Mouse (Mus musculus) kidney, postnatal 0 days (tissue): ENCODE data around the gene Ift81. TPM values are rescaled to one million over a fixed set of nuclear protein-coding genes. Genes with fewer than 3 reads are reported as not detected.

ENCODE experiments used
- ATAC-seq: fragments of 200-750 bp; cut with Nextera tagmentation; replicated peaks from 2 replicates; pipeline ENCODE4 v1.8.0; 2017; ENCODE audit warnings: low read depth, moderate number of reproducible peaks, moderate TSS enrichment, moderate library complexity; ENCODE audit not compliant: low FRiP score
- DNase-seq: peaks from one replicate; pipeline ENCODE4 v3.0.0-alpha.2; 2016; ENCODE audit warnings: low spot score
- H3K27ac ChIP-seq: fragments of 300-500 bp; sonication (generic); 2 replicates; pipeline ENCODE4 v1.5.1; 2014; ENCODE audit warnings: mild to moderate bottlenecking
- H3K27me3 ChIP-seq: fragments of 300-500 bp; sonication (generic); 2 replicates; pipeline ENCODE4 v1.6.1; 2014; ENCODE audit warnings: low read length, mixed read lengths; ENCODE audit not compliant: insufficient read depth
- H3K36me3 ChIP-seq: fragments of 300-500 bp; sonication (generic); 2 replicates; pipeline ENCODE4 v1.6.1; 2014; ENCODE audit warnings: low read length, mixed read lengths; ENCODE audit not compliant: insufficient read depth
- H3K4me1 ChIP-seq: fragments of 300-500 bp; sonication (generic); replicated peaks from 2 replicates; pipeline ENCODE4 v1.6.1; 2014; ENCODE audit warnings: antibody characterized with exemption, low read length, mixed read lengths; ENCODE audit not compliant: insufficient read depth
- H3K4me2 ChIP-seq: fragments of 300-500 bp; sonication (generic); 2 replicates; pipeline ENCODE4 v1.6.1; 2014; ENCODE audit warnings: mild to moderate bottlenecking, low read length, moderate library complexity, mixed read lengths
- H3K4me3 ChIP-seq: fragments of 300-500 bp; sonication (generic); replicated peaks from 2 replicates; pipeline ENCODE4 v1.5.1; 2014; ENCODE audit warnings: low read depth, low read length
- H3K9ac ChIP-seq: fragments of 300-500 bp; sonication (generic); 2 replicates; pipeline ENCODE4 v1.6.1; 2014; ENCODE audit warnings: low read depth, low read length
- H3K9me3 ChIP-seq: fragments of 300-500 bp; sonication (generic); replicated peaks from 2 replicates; pipeline ENCODE4 v1.6.1; 2016; ENCODE audit warnings: low read length, inconsistent platforms, mixed read lengths
- CTCF ChIP-seq: IDR thresholded peaks from 2 replicates; pipeline ENCODE4 v1.5.1; 2016; ENCODE audit warnings: antibody characterized with exemption, low read depth, mild to moderate bottlenecking, moderate library complexity
- WGBS: fragments of 180-500 bp; shearing (Covaris S2); extraction: QIAGEN DNeasy Blood & Tissue Kit; methylation state at CpG from one replicate; pipeline ENCODE4 v1.1.7; 2014; 5-methylcytosine and 5-hydroxymethylcytosine counted together
- polyA plus RNA-seq: library from polyadenylated mRNA; unstranded; fragments of >200 nt; fragmentation: Nextera tagmentation; extraction: Ambion mirVana; gene quantifications from 2 replicates; pipeline ENCODE4 v1.2.1, GENCODE M21; 2015

The Ift81 gene
- polyA plus RNA-seq, 1 experiment from 2014 or later, result 39.1 TPM

- DNase-seq, result no peak
- no peak overlapping the region for H3K27ac ChIP-seq
- no peak for ATAC-seq
- no peak for TF ChIP-seq CTCF
- no peaks in the 10 kb centered on the region for H3K27me3 ChIP-seq
- no peaks in the 10 kb centered on the region for H3K9me3 ChIP-seq
- no peaks in the 10 kb centered on the region for H3K4me1 ChIP-seq
- no peak overlapping the region for H3K9ac ChIP-seq
- no peak overlapping the region for H3K4me2 ChIP-seq
- no peak overlapping the region for H3K4me3 ChIP-seq
- WGBS, result 75% methylated on average over 8 of the region's 8 CpGs
- peaks cover 18% of the 10 kb centered on the region for H3K36me3 ChIP-seq
These were observed 47.7 kb downstream of the Ift81 start for GRCm38 (mm10) chr5:122566626-122567025.

GRCm38 (mm10) chr5:122560654-122561053 lies 53.7 kb downstream of the Ift81 start:
- Histone ChIP-seq H3K9ac (no peak overlapping the region), H3K27ac (no peak overlapping the region), H3K4me3 (no peak overlapping the region), H3K4me1 (no peaks in the 10 kb centered on the region), H3K27me3 (no peaks in the 10 kb centered on the region), H3K9me3 (no peaks in the 10 kb centered on the region), H3K36me3 (0 out of 2 replicates have a peak, but pooled peaks cover 6% of the 10 kb centered on the region), H3K4me2 (no peak overlapping the region)
- WGBS, result 58% methylated on average over 8 of the region's 8 CpGs
- no peak for TF ChIP-seq CTCF
- DNase-seq, result no peak
- no peak for ATAC-seq

- no peak overlapping the region for H3K4me2 ChIP-seq
- TF ChIP-seq CTCF, result no peak
- DNase-seq (no peak), ATAC-seq (no peak)
- H3K27me3 ChIP-seq, result no peaks in the 10 kb centered on the region
- no peaks in the 10 kb centered on the region for H3K4me1 ChIP-seq
- H3K9ac ChIP-seq, result no peak overlapping the region
- no peak overlapping the region for H3K27ac ChIP-seq
- H3K9me3 ChIP-seq, result no peaks in the 10 kb centered on the region
- H3K4me3 ChIP-seq, result no peak overlapping the region
- H3K36me3 ChIP-seq, result 0 out of 2 replicates have a peak, but pooled peaks cover 7% of the 10 kb centered on the region
- whole genome bisulfite sequencing, result 79% methylated on average over 10 of the region's 10 CpGs
These were observed 56.2 kb downstream of the Ift81 start for GRCm38 (mm10) chr5:122558127-122558526.

GRCm38 (mm10) chr5:122555107-122555506 lies 59.2 kb downstream of the Ift81 start:
- TF ChIP-seq CTCF, result no peak
- Histone ChIP-seq H3K4me2 (no peak overlapping the region), H3K36me3 (0 out of 2 replicates have a peak, but pooled peaks cover 3% of the 10 kb centered on the region), H3K27ac (no peak overlapping the region), H3K4me1 (no peaks in the 10 kb centered on the region), H3K9ac (no peak overlapping the region), H3K27me3 (no peaks in the 10 kb centered on the region), H3K4me3 (no peak overlapping the region), H3K9me3 (no peaks in the 10 kb centered on the region)
- DNase-seq, result no peak
- WGBS, result 52% methylated on average over 2 of the region's 2 CpGs
- no peak for ATAC-seq

DNA sequence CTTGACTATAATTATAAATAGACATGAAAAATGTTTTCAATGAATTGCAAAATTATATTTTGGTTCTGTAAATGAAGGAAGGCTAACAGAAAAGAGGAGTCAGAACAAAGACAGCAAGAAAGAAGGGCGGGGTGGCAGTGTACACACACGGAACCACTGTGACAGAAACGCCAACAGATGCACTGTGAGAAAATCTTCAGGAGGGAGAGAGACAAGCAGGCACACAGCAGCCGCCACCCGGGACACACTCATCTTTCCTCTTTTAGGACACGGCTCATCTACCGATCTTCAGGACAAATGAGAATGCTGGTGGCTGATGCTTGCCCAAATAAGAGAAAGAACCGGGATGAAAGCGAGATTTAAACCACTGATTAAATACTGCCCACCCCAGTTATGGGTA lies 61.7 kb downstream of the Ift81 start:
- DNase-seq, result no peak
- WGBS, result 79% methylated on average over 9 of the region's 9 CpGs
- no peak overlapping the region for H3K4me3 ChIP-seq
- H3K9me3 ChIP-seq, result no peaks in the 10 kb centered on the region
- TF ChIP-seq CTCF, result no peak
- H3K36me3 ChIP-seq, result 0 out of 2 replicates have a peak, but pooled peaks cover 3% of the 10 kb centered on the region
- no peaks in the 10 kb centered on the region for H3K27me3 ChIP-seq
- no peak overlapping the region for H3K4me2 ChIP-seq
- H3K27ac ChIP-seq, result no peak overlapping the region
- ATAC-seq, result no peak
- H3K4me1 ChIP-seq, result 0 out of 2 replicates have a peak, but pooled peaks cover 11% of the 10 kb centered on the region
- H3K9ac ChIP-seq, result no peak overlapping the region

DNA sequence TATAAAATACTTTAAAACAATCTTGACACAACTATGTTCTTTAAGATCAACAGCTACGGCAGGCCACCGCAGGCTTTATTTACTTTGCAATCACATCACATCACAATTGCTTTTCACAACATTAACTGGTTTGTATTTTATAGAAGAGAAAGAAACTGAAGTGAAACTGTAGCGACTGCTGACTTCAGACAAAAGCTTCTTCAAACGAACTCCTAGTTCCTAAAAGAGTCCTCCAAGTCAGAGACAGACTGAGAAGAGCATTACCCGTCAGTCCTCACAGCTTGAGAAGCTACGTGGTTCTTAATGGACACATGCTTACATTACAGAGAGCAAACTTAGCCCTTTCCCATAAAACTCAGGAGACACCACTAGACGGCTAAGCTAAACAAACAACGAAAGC lies 63.9 kb downstream of the Ift81 start:
- Histone ChIP-seq H3K4me1 (0 out of 2 replicates have a peak, but pooled peaks cover 11% of the 10 kb centered on the region), H3K36me3 (0 out of 2 replicates have a peak, but pooled peaks cover 3% of the 10 kb centered on the region), H3K4me3 (no peak overlapping the region), H3K27me3 (no peaks in the 10 kb centered on the region), H3K27ac (no peak overlapping the region), H3K9me3 (no peaks in the 10 kb centered on the region), H3K4me2 (peak overlapping the region; percentile 21), H3K9ac (no peak overlapping the region)
- no peak for ATAC-seq
- TF ChIP-seq CTCF, result no peak
- WGBS, result 35% methylated on average over 8 of the region's 8 CpGs
- DNase-seq, result no peak

DNA sequence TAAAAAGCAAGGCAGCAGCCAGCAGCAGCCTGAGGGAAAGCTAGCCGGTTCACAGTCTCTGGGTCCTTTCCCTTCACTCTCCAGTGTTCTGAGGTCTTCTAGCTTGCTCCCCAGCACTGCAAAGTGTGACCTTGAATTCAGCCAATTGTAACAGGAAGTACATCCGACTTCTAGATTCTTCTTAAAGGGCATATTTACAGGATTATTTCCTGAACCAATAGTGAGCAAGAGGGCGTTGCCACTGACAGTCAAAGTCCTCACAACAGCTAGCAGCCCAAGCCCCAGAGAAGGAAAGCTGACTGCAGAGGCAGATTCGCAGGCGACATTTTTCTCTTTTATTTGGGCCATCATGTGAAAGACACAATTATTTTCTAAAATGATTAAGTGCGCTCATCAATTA lies 65.6 kb downstream of the Ift81 start:
- H3K4me2 ChIP-seq, result no peak overlapping the region
- 51% methylated on average over 6 of the region's 6 CpGs for WGBS
- 0 out of 2 replicates have a peak, but pooled peaks cover 11% of the 10 kb centered on the region for H3K4me1 ChIP-seq
- H3K9ac ChIP-seq, result no peak overlapping the region
- no peak overlapping the region for H3K4me3 ChIP-seq
- no peaks in the 10 kb centered on the region for H3K9me3 ChIP-seq
- no peak for ATAC-seq
- no peaks in the 10 kb centered on the region for H3K27me3 ChIP-seq
- TF ChIP-seq CTCF, result no peak
- peak overlapping the region; percentile 62 for H3K27ac ChIP-seq
- DNase-seq, result peak; percentile 76
- H3K36me3 ChIP-seq, result 0 out of 2 replicates have a peak, but pooled peaks cover 3% of the 10 kb centered on the region
